Mouse (Mus musculus): ENCODE measurements at regions not wholly inside any gene's neighbourhood (a gene's known extent, or its start where the extent isn't known, plus 50 kb on each side); places are given as distances from the start of the nearest gene placed in this dataset.

DNA sequence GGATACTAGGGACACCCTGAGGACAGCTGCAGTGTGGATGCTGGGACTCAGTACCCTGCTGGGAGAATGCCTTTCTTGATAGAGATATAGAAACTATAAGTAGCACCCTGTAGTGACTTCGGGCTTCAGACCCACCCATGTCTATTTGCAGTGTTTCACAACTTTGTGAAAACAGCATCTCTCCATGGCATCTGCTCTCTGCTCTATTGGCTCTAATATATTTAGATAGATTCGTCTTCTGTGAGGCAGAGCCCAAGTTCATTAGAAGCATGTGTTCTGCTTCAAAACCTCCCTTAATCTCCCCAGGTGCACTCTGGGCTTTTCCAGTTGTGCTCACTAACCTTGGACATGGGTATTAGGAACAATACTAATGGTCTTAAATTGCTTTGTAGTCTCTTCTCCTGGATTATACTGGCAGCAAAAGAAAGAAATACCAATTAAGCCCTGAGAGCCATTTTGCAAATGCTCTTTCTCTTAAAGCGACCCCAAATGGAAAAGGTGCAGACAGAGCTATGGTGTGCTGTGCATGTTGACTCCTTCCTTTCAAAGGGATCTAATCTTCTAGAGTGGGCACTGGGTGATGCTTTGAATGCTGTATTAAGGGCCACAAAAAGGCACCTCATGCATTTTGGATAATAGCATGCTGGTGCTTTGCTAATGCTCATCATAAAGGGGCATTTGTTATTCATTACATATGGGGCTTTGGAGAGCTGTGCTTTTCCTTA lies 292.2 kb upstream of the Camk1g start:
- Histone ChIP-seq H3K9me3 (replicated peaks) (no peaks in the 10 kb centered on the region), H3K4me3 (ENCODE audit: low read depth, low read length) (no peak overlapping the region), H3K4me1 (ENCODE audit: insufficient read depth, low read depth, low read length) (peaks cover 6% of the 10 kb centered on the region; the same call in 1 of the 2 replicates), H3K36me3 (replicated peaks) (no peaks in the 10 kb centered on the region), H3K27me3 (ENCODE audit: insufficient read depth, low read length) (no peaks in the 10 kb centered on the region)
- DNase-seq (ENCODE audit: low spot score) (no peak), ATAC-seq (ENCODE audit: extremely low read depth, insufficient number of reproducible peaks, low FRiP score, poor library complexity, severe bottlenecking) (no peak)
- TF ChIP-seq GATA1 (IDR thresholded peaks at IDR 0.05; ENCODE audit: borderline replicate concordance, low read length), result no peak

DNA sequence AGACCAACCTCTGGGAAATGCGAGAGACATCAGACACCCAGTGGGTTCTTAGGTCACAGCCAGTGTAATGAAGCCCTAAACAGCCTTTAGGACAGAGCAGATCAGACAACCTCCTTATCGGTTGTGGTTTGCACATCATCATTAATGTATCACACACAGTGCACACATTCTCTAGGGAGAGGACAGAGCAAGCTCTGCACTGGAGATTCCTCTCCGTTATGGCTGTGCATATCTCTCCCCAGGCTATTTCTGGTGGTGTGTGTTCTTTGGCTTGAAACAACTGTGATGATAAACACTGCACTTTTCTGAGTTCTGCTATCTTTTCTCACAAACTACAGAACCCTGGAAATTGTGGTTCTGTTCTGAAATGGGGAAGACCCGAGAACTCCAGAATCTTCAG lies 291.3 kb upstream of the Camk1g start:
- H3K4me3 ChIP-seq (ENCODE audit: low read depth, low read length), result no peak overlapping the region
- H3K4me1 ChIP-seq (ENCODE audit: insufficient read depth, low read depth, low read length), result peaks cover 6% of the 10 kb centered on the region; the same call in 1 of the 2 replicates
- no peaks in the 10 kb centered on the region for H3K27me3 ChIP-seq (ENCODE audit: insufficient read depth, low read length)
- no peaks in the 10 kb centered on the region for H3K36me3 ChIP-seq (replicated peaks)
- ATAC-seq (ENCODE audit: extremely low read depth, insufficient number of reproducible peaks, low FRiP score, poor library complexity, severe bottlenecking) (no peak), DNase-seq (ENCODE audit: low spot score) (no peak)
- no peaks in the 10 kb centered on the region for H3K9me3 ChIP-seq (replicated peaks)
- TF ChIP-seq GATA1 (IDR thresholded peaks at IDR 0.05; ENCODE audit: borderline replicate concordance, low read length) (no peak), GATA2 (IDR thresholded peaks at IDR 0.05; ENCODE audit: borderline replicate concordance, low read depth, low read length) (no peak), CTCF (IDR thresholded peaks at IDR 0.05; ENCODE audit: low read depth, low read length) (no peak), TAL1 (conservative IDR thresholded peaks at IDR 0.05; ENCODE audit: low read depth, low read length) (no peak), POLR2AphosphoS5 (IDR thresholded peaks at IDR 0.05; ENCODE audit: insufficient replicate concordance, low read depth, low read length) (no peak)

GRCm38 (mm10) chr1:193655076-193655677 lies 285.1 kb upstream of the Camk1g start:
- Histone ChIP-seq H3K36me3 (replicated peaks) (no peaks in the 10 kb centered on the region), H3K9me3 (replicated peaks) (no peaks in the 10 kb centered on the region), H3K4me1 (ENCODE audit: insufficient read depth, low read depth, low read length) (0 out of 2 replicates have a peak, but pooled peaks cover 2% of the 10 kb centered on the region), H3K4me3 (ENCODE audit: low read depth, low read length) (no peak overlapping the region), H3K27me3 (ENCODE audit: insufficient read depth, low read length) (no peaks in the 10 kb centered on the region)
- no peak for TF ChIP-seq TAL1 (conservative IDR thresholded peaks at IDR 0.05; ENCODE audit: low read depth, low read length)
- TF ChIP-seq CTCF (IDR thresholded peaks at IDR 0.05; ENCODE audit: low read depth, low read length), result no peak
- no peak for TF ChIP-seq POLR2AphosphoS5 (IDR thresholded peaks at IDR 0.05; ENCODE audit: insufficient replicate concordance, low read depth, low read length)
- TF ChIP-seq GATA1 (IDR thresholded peaks at IDR 0.05; ENCODE audit: borderline replicate concordance, low read length), result no peak
- TF ChIP-seq GATA2 (IDR thresholded peaks at IDR 0.05; ENCODE audit: borderline replicate concordance, low read depth, low read length), result no peak
- DNase-seq (ENCODE audit: low spot score) (no peak), ATAC-seq (ENCODE audit: extremely low read depth, insufficient number of reproducible peaks, low FRiP score, poor library complexity, severe bottlenecking) (no peak)

GRCm38 (mm10) chr1:193650275-193650674 lies 280.2 kb upstream of the Camk1g start:
- DNase-seq (ENCODE audit: low spot score) (no peak), ATAC-seq (ENCODE audit: extremely low read depth, insufficient number of reproducible peaks, low FRiP score, poor library complexity, severe bottlenecking) (no peak)
- no peak for TF ChIP-seq GATA2 (IDR thresholded peaks at IDR 0.05; ENCODE audit: borderline replicate concordance, low read depth, low read length)
- TF ChIP-seq CTCF (IDR thresholded peaks at IDR 0.05; ENCODE audit: low read depth, low read length), result no peak
- no peak for TF ChIP-seq POLR2AphosphoS5 (IDR thresholded peaks at IDR 0.05; ENCODE audit: insufficient replicate concordance, low read depth, low read length)
- TF ChIP-seq TAL1 (conservative IDR thresholded peaks at IDR 0.05; ENCODE audit: low read depth, low read length), result no peak
- TF ChIP-seq GATA1 (IDR thresholded peaks at IDR 0.05; ENCODE audit: borderline replicate concordance, low read length), result no peak

DNA sequence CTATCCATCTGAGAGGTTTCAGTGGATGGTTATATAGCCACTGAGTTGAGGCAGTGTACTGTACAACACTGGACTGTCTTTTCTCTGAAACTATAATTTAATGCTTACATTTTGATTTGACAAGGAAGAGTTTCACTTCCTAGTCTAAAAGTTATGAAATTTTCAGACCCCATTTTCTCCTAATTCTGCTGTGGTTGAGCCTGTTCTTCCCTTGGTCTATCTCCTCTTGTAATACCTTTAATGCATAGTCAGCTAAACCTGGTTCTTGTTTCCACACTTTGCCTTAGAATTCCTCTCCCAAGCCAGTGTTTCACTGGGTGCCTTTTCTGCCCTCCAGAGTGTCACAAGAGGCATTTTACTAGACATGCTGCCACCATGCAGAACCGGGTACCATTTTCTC lies 279.3 kb upstream of the Camk1g start:
- no peaks in the 10 kb centered on the region for H3K36me3 ChIP-seq (replicated peaks)
- no peaks in the 10 kb centered on the region for H3K4me1 ChIP-seq (ENCODE audit: insufficient read depth, low read depth, low read length)
- no peak for TF ChIP-seq POLR2AphosphoS5 (IDR thresholded peaks at IDR 0.05; ENCODE audit: insufficient replicate concordance, low read depth, low read length)
- no peak for TF ChIP-seq CTCF (IDR thresholded peaks at IDR 0.05; ENCODE audit: low read depth, low read length)
- no peak for TF ChIP-seq TAL1 (conservative IDR thresholded peaks at IDR 0.05; ENCODE audit: low read depth, low read length)
- TF ChIP-seq GATA2 (IDR thresholded peaks at IDR 0.05; ENCODE audit: borderline replicate concordance, low read depth, low read length), result no peak
- no peak for TF ChIP-seq GATA1 (IDR thresholded peaks at IDR 0.05; ENCODE audit: borderline replicate concordance, low read length)
- no peaks in the 10 kb centered on the region for H3K9me3 ChIP-seq (replicated peaks)
- DNase-seq (ENCODE audit: low spot score) (no peak), ATAC-seq (ENCODE audit: extremely low read depth, insufficient number of reproducible peaks, low FRiP score, poor library complexity, severe bottlenecking) (no peak)
- no peak overlapping the region for H3K4me3 ChIP-seq (ENCODE audit: low read depth, low read length)
- H3K27me3 ChIP-seq (ENCODE audit: insufficient read depth, low read length), result no peaks in the 10 kb centered on the region

More at GRCm38 (mm10) chr1:193650275-193650674, 280.2 kb upstream of the Camk1g start:
- no peaks in the 10 kb centered on the region for H3K4me1 ChIP-seq (ENCODE audit: insufficient read depth, low read depth, low read length)
- no peaks in the 10 kb centered on the region for H3K36me3 ChIP-seq (replicated peaks)
- H3K4me3 ChIP-seq (ENCODE audit: low read depth, low read length), result no peak overlapping the region
- H3K27me3 ChIP-seq (ENCODE audit: insufficient read depth, low read length), result no peaks in the 10 kb centered on the region
- H3K9me3 ChIP-seq (replicated peaks), result no peaks in the 10 kb centered on the region

DNA sequence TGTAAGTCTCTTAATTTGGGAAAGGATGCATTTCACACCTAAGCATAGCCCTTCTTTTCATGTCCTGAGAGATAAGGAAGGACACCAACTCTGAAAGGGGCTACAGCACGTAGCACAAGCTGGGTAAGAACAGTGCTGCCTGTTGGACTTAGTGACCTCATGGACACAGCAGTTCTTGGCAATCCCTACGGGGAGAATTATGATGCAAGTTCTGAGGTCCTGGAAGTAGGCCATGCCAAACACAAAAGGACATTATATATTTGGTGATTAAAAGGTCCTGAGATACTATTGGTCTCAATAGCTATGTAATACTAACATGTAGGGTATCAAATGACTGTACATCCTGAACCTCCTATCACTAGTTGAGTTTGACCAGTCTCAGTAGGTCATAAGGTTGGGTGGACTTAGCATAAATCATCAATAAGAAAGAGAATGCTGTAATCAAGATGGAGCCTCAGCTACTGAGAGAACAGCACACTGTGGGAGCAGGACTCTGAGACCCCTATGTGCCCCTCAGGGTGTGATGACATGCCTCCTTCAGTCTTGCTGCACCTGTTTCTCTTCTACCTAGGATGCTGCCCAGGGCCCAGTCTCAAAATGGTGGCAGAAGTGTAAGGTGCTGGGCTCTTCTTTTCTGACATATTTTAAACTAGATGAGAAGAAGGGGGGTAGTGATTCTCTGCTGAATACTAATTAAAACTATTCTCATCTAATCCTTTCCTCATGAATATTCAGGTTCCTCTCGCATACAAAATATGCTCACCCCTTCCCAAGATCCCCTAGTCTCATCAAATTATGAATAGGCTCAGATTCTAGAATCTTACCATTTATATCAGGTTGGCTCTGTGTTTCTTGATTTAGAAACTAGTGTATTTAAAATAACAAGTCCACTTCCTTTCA lies 277.5 kb upstream of the Camk1g start:
- Histone ChIP-seq H3K4me3 (ENCODE audit: low read depth, low read length) (no peak overlapping the region), H3K4me1 (ENCODE audit: insufficient read depth, low read depth, low read length) (no peaks in the 10 kb centered on the region), H3K27me3 (ENCODE audit: insufficient read depth, low read length) (no peaks in the 10 kb centered on the region), H3K9me3 (replicated peaks) (no peaks in the 10 kb centered on the region), H3K36me3 (replicated peaks) (no peaks in the 10 kb centered on the region)
- TF ChIP-seq GATA1 (IDR thresholded peaks at IDR 0.05; ENCODE audit: borderline replicate concordance, low read length) (no peak), POLR2AphosphoS5 (IDR thresholded peaks at IDR 0.05; ENCODE audit: insufficient replicate concordance, low read depth, low read length) (no peak), CTCF (IDR thresholded peaks at IDR 0.05; ENCODE audit: low read depth, low read length) (no peak), TAL1 (conservative IDR thresholded peaks at IDR 0.05; ENCODE audit: low read depth, low read length) (no peak), GATA2 (IDR thresholded peaks at IDR 0.05; ENCODE audit: borderline replicate concordance, low read depth, low read length) (no peak)
- DNase-seq (ENCODE audit: low spot score) (no peak), ATAC-seq (ENCODE audit: extremely low read depth, insufficient number of reproducible peaks, low FRiP score, poor library complexity, severe bottlenecking) (no peak)
